Mouse (Mus musculus): Measurements from ENCODE around the gene 9630041A04Rik.

Gene 9630041A04Rik

DNA sequence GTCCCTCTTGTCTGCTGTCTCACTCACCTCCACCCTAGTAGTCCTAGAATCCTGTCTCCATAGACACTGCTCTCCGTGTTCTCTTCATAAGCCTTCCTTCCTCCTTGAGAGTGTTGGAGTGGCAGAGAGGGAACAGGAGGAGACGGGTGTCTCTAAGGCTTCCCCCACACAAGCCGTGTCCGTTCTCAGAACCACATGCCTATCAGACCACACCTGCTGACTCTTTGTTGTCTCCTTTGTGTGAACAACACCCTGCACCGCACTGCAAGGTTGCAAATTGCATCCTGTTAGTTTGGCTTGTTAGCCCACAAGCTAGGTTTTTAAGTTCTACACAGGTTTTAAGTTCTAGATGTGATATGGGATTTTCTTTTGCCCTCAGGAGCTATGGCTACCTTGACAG is 57.7 kb downstream of the 9630041A04Rik start:
- DNase-seq (ENCODE audit: low read depth) = no peak

DNA sequence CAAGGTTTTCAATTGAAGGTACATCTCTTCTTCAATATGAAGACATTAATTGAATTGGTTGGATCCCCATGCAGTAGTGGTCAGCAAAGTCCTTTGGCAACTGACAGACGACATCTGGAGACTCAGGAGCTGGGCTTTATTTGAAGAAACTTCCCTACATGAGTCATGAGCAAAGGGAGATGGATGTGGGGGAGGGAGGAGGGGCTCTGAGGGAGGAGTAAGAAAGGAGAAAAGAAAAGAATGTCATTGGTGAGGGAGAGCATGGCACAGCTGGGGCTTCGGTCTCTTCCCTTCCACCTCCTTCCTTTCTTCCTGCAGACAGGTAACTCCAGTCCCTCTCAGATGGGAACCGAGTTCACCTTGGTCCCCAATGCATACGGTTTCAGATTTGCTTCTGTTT is 61.2 kb downstream of the 9630041A04Rik start:
- no peak for DNase-seq (ENCODE audit: low read depth)

DNA sequence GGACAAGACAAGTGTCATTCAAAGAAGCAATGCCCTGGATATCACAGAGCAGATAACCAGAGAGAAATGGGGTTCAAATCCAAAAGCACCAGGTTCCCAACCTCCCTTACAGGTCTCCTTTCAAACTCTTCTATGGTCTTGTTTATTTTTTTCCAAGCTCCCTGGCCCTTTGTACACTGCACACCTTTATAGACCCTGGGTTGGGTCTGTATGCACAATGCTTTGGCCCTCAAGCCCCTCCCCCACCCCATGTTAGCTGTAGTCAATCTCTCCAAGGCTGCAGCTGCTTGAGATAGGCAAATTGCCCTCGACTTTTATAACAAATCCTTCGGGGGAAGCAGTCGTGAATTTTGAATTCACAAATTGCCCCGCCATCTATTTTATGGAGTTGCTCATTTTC is 63.2 kb downstream of the 9630041A04Rik start:
- no peak for DNase-seq (ENCODE audit: low read depth)

DNA sequence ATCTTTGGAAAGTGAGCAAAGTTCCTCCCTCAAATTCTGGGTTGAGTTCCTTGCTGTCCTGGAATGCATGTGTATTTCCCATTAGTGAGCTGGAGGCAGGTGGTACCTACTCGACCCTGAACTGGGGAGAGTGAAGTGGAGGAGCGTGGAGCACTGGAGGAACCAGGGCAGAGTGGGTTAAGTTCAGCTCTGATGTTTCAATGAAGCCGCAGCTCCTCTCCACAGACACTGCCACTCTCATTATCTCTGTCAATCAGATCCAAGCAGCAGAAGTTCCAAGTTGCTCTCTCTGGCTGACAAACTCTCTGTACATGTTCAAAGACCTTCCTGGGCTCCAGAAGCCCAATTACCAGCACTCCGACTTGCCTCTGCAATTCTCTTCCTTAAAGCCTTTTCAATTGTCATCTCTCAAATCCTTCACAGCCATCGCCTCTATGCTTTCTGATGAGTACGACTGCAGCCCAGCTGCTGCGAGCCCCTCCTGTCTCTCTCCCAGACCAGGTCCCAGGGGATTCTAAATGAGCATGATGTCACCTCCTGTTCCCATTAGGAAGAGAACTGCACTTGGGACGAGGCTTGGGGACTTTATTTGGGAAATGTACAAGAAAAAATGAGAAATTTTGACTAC is 72.4 kb downstream of the 9630041A04Rik start:
- no peak for DNase-seq (ENCODE audit: low read depth)

DNA sequence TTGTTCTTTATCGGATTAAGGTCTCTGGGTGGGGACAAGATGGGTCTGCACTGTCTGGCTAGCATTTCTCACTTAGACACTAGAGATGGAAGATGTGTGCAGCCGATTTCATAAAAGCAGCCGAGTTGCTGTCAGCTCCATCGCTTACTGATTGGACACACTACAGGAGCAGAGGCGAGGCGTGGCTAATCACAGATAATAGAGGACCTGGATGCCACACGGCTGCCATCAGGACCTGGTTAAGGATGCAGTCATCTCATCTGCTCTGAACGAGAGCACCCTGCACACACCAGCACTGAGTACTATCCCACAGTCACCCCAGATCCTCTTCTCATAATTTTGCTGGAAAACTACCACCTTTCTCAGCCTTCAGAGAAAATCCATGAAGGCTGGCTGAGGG is 73.2 kb downstream of the 9630041A04Rik start:
- DNase-seq (ENCODE audit: low read depth) = no peak

DNA sequence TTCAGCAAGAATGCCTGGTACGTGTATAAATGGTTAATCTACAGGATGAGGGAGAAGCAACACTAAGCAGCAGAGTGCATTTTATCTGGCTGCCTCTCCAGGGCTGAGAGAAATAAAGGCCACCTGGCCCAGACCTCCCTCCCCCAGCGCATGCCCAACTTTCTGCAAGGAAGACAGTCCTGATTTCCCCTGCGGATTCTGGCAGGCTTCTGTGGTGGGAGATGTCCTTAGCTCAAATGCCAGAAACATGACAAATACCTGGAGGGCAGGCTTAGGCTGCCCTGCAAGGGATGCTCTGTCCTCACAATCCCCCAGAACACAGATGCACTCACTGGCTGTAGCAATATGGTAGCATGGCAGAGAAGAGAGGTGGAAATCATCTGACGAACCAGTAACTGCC is 76.4 kb downstream of the 9630041A04Rik start:
- no peak for DNase-seq (ENCODE audit: low read depth)

DNA sequence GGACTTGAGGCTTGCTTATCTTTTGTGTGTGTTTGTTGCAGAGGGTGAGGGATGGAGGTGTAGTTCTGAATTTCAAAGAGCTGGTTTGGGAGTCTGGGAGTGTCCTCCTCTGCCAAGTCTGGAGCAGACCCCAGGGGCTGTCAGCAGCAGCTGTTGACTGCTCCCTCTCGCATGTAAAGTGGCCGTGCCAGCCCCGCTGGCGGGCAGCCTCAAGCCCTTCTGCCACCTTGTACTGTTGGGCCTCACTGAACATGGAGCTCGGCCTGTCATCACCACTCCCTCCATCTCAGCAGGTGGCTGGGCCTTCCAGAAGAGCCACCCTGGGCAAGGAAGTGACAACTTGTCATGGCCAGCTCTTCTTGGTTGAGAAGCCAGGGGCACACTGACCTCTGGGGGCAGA is 77.4 kb downstream of the 9630041A04Rik start:
- DNase-seq (ENCODE audit: low read depth) = no peak

DNA sequence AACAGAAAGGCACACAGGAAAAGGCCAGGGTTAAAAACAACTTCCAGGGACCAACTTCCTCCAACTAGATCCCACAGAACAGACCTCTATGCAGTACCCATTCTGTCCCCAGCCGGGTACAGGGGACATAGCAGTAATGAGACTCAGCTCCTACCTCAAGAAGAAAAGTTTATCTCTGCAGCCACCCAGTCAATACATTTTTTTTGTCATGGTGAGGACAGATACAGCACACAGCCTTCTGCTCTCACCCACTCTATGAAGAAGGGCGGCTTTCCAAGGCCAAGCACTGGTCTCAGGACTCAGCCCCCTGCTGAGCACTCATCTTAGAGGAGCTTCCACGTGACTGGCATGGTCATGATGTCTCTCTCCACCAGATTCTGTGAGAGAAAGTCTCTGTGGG is 78.5 kb downstream of the 9630041A04Rik start:
- DNase-seq (ENCODE audit: low read depth) = no peak

DNA sequence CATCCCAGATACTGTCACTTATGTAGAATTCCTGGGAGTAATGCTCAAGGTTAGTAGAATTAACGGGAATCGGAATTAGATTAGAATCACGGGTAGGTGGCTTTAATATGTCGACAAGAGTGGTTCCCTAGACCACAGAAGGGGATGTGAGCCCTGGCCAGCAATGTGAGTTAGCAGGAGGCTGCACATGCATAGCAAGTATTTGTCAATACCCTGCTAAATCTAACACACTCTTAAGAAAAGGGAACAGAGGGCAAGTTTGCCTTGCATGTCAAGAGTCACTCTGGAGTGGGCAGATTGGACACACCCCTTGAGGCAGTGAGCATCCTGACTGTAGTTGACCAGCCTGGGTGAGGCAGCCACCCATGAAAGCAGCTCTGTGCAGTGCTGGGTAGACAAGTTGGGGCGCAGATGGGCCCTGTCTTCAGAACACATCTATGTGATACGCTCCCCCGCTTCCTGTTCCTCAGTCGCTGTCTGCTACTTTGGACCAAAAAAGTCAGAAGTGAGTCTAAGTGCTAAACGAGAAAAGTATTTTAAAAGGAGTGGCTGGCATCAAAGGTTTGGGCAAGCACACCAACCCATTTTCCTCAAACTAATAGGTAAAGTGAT is 80.5 kb downstream of the 9630041A04Rik start:
- DNase-seq (ENCODE audit: low read depth) = no peak

DNA sequence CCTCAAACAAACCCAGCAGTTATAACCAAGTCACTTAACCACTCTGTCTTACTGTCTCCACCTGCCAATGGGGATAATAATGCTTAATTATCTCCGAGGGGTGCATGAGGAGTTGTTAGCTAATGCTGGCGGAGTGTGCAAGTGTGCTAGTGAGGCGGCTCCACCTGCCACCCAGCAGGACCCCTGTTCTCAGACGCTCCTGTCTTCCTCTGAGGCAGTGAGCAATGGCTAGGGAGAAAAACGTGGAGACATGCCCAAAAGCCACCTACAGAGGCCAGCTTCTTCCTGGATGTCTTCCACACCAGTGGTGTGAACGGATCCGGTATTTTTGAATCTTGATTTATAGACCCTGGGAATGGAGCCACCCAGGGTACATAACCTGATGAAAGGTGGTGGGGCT is 83.7 kb downstream of the 9630041A04Rik start:
- no peak for DNase-seq (ENCODE audit: low read depth)

DNA sequence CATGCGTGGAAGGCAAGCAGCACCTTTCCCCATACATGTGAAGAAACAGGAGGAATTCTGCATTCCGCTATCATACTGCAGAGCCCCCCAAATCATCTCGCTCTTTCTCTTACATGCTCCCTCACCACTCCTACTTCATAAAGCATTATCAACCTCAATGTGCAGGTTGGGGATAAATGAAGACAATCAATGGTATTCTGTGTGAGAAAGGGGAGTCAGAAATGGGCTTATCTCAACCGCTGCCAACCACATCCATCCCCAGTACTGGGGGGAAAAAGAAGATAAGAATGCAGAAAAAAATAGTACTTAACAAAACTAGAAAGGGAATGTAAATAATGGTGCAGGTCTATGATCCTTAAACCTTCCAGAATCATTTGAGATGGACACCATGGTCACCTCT is 84.2 kb downstream of the 9630041A04Rik start:
- DNase-seq (ENCODE audit: low read depth) = no peak

DNA sequence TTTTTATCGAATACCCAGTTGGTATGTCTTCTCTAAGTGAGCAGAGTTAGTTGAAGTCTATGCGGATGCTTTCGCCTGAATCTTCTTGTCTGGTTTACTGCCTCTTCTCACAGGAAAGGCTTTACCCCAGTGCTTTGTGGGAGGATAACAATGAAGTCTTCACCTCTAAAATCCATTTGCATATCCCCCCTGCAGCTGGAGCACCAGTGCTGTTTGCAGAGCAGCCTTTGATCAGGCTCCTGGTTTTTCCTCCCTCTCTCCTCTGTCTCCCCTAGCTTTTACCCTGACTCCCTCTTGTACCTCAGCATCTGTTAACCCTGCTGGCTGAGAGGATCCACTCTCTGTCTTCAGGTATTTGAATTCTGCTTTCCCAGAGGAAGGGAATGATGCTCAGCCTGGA is 88.5 kb downstream of the 9630041A04Rik start:
- DNase-seq (ENCODE audit: low read depth) = no peak

DNA sequence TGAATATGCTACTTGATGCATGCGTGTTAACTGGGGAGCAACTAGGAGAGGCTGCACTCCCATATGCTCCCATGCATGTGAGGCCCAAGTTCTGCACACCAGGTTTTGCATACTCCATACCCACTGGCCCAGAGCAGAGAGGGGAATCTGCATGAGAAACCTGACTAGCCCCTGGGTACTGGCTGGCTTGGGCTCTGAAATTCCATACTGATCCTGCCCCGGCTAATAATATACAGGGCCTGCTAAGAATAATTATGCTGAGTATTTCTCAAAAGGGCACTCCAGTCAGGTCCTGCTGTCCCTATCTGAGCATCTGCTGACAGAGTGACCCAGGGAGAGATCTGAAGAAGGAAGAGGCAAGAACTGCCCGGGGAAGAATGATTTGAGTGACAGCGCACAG is 92.9 kb downstream of the 9630041A04Rik start:
- DNase-seq (ENCODE audit: low read depth) = no peak

DNA sequence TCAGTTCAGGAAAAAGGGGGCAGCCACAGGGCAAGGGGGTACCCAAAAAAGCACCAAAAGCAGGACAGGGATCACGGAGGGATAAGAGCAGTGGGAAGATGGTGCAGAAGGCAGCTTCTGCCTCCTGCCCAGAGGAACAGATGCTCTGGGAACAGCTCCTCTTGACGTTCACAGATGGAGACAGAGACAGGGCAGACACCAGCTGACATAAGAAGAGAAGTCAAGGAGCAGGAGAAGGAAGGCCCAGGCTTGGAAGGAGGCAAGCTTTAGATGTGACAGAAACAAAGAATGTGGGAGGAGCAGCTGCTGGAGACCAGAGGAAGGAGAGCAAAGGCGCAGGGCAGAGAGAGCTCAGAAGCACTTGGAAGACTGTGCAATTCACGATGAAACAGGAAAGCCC is 94.6 kb downstream of the 9630041A04Rik start:
- DNase-seq (ENCODE audit: low read depth) = no peak

DNA sequence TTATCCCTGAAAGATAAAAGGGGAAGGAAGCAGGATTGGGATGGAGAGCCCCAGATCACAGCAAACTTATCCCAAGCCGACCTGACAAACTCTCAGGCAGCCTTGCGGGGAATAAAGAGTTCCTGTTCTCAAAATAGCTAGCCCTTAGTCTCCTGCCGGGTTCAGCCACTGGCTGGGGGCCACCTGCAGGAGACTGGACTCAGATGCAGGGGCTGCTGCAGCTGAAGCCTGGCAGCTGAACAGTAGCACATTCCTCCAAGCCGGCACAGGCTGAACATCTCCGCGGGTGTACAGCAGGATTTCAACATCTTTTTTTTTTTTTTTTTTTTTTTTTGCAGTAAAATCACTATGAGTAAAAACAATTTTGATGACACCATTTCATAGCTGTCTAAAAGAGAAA is 110.2 kb downstream of the 9630041A04Rik start:
- no peak for DNase-seq (ENCODE audit: low read depth)

DNA sequence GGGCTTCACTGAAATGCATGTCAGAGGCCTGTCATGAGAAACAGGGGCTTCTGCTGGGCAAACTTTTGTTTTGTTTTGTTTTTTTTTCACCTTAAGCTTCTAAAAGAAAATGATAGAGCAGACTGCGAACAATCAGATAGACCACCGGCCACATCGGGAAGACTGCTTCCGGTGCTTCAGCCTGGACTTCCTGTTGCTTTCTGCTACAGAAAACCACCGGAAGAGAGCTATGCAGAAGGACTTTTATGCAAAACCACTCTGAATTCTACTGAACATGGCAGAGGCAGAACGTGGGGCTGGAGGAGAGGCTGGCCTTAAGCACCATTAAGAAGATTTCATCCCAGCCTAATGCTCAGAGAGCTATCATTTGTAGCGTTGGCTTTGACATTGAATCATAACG is 110.7 kb downstream of the 9630041A04Rik start:
- DNase-seq (ENCODE audit: low read depth) = no peak

DNA sequence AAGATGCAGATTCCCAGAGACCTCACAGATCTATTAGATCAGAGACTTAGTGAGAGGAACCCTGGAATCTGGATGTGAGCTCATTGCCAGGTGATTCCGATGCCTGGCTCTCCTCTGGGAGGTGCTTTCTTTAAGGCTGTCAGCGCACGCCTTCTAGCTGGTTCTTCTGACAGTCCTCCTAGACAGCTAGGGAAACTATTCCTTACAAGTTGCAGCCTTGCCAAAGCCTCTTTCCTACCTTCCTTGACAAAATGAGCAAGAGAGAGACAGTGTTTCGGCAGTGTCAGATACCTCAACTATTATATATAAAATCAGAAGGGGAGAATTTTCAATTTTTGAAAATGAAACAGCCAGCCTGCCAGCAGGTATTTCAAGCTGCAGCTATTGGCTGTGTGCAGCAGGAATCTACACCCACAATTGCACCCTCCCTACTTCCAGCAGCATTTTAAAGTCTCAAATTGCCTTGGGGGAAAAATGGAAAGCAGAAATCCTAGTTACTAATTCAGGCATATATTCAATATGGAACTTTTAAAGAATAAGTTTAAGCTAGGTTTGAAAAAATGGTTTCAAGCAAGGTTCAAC is 115.3 kb downstream of the 9630041A04Rik start:
- no peak for DNase-seq (ENCODE audit: low read depth)

DNA sequence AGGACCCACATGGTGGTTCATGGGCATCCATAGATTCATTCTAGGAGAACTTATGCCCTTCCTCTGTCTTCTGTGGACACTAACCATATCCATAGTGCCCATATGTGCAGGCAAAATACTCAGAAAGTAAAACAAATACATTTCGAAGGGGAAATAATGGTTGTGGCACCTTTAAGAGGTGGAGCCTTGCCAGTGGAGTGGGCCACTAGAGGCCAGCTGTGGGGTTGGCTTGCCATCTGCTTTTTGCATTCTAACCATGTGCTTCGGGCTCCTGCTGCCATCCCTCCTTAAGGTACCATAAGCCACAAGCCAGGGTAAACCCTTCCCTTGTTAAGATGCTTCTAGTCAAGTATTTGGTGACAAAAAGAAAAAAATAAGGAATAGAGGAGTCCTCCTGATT is 119.5 kb downstream of the 9630041A04Rik start:
- DNase-seq (ENCODE audit: low read depth) = no peak

DNA sequence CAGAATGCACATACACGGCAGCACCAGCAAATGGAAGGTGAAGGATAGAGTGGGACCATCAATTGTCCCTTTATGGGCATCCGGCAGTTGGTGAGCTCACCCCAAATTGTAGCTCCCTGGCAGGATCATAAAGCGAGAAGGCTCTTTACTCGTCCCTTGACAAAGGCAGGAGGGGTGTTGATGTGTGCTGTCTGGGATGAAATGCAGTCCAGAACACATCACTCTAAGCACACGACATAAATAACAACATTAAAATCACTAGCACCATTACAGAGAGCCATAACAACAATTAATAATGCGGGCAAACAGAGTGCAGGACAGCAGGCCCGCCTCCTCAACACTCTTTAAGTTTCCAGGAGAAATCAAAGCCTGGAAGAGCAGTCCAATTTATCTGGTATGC is 120.7 kb downstream of the 9630041A04Rik start:
- no peak for DNase-seq (ENCODE audit: low read depth)

DNA sequence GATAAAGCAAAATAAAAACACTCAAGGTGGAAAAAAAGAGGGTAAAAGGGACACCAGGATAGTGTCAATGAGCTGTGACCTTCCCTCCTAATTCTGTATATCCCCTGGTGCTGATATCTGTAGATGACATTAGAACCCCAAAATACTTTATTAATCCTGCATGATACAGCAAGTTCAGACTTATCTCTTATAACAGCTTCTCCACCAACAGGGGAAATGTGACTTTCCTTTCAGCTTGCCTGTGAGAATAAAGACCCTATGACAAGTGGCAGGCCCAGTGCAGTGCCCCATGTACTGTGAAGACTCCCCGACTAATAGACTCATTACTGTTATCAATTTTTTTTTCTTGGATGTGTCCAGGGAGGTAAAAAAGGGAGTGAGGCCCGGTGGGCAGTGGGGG is 125.3 kb downstream of the 9630041A04Rik start:
- no peak for DNase-seq (ENCODE audit: low read depth)

DNA sequence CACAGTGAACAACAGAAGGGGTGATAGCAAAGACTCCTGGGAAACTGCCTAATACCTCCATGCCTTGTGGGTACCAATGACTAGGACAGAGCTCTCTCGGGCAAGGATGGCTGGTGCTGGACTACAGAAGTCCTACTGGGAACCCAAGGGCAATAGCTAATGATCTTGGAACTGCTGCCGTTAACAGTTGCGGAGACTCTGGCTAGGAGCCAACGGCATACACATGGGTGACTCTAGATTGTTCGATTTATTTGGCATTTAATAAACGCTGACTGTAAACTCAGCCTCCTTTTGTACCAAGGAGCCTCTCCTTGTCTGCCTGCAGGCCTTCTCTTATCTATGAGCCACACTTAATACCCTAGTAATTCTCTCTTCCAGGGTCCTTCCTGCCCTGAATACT is 128.4 kb downstream of the 9630041A04Rik start:
- DNase-seq (ENCODE audit: low read depth) = no peak

DNA sequence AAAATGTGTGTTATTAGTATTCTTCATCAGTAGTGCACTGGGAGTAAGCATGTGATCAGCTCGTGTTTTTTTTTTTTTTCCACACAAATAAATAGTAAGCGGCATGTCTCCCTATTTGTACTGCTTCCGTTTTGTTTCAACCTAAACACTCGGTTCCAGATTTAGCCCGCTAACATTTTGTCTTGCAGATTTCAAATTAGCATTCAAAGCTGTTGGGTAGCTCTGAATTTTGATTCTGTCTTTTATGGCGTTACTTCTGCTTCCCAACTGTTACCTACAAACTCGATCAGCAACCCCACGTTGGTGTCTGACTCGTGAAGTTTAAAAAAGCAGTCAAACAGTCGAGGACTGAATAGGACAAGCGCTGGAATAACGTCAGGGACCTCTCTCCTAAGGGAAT is 129.2 kb downstream of the 9630041A04Rik start:
- no peak for DNase-seq (ENCODE audit: low read depth)
